Mouse (Mus musculus) liver, embryonic 14.5 days (tissue): ENCODE results near the gene D13Ertd608e.

Experiments used
- CTCF ChIP-seq: IDR thresholded peaks from 2 replicates; pipeline ENCODE4 v1.5.1; 2016; ENCODE audit warnings: antibody characterized with exemption, low read depth, control low read depth
- EP300 ChIP-seq: IDR thresholded peaks from 2 replicates; pipeline ENCODE4 v1.6.1; 2016; ENCODE audit warnings: antibody characterized with exemption, low read depth

GRCm38 (mm10) chr13:119791580-119792135 lies 44.1 kb upstream of the D13Ertd608e start:
- TF ChIP-seq CTCF: no peak
- no peak for TF ChIP-seq EP300
